Mouse (Mus musculus) layer of hippocampus, adult 11-12 months (tissue): ENCODE results near the gene Gm10663.

Experiments used
- DNase-seq: peaks from one replicate; pipeline ENCODE4 v3.0.0; 2022; ENCODE audit warnings: low spot score

Gm10663 gene

DNA sequence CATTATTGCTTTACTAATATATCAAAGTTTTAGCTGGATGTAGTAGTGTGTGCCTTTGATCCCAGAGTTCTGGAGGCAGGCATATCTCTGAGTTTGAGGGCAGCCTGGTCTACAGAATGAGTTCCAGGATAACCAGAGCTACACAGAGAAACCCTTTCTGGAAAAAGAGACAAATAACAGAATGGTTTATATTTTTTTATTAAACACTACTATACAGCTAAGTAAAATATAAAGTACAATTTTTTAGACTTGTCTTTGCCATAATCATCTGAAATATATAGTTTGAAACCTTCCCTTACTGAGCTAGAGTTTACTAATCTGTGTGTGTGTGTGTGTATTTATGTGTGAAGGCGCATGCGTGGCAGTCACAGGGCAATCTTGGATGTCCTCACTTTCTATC, at the start of gene Gm10663:
Gm10663 (plus strand) TSS at position 301 of the 400 bp plus-strand sequence.
- no peak for DNase-seq

DNA sequence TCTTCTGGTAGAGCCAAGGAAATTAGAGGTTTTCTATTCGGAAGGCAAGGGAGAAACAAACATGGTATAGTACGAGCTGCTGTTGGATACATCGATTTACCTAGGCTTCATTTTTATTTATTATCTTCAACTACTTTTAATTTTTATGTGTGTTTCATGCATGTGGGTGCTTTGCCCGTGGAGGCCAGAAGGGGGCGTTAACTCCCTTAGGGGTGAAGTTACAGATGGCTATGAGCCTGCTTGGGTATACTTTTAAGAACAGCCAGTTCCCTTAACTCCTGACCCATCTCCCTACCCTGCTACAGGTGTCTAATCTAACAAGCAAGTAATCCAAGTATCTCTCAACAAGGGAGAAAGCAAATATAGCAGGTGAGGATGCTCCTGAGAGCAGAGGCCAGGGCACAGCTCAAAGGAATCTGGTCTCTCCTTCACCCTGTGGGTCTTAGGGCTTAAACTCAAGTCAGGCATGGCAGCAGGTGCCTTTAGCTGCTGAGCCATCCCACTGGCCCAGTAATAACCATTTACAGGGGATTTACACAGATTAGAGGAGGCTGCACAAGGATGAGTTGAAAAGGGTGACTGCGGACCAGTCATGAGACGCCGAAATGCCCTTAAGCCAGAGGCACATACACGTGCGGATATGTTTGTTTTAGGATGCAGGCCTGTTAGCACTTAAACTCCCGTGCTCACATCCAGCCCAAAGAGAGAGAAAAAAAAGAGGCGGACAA, 45.7 kb upstream of the Gm10663 start:
- no peak for DNase-seq

DNA sequence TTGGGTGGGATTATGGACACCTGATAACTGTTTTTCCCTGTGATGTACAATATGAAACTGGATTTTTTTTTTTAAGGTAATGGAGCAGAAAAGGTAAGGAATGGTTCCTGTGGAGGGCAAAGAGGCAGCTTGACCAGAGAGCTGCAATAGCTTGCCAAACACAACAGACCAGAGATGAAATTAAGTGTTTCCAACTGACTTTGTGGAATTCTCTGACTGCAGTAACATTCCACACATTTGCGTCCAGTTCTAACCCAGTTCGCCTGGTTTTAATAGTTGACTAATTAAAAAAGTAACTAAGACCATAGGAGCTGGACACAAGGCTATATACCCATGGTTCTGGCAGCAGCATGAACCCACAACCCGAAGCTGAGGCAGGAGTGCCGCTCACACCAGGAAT, 45.1 kb upstream of the Gm10663 start:
- DNase-seq = no peak

DNA sequence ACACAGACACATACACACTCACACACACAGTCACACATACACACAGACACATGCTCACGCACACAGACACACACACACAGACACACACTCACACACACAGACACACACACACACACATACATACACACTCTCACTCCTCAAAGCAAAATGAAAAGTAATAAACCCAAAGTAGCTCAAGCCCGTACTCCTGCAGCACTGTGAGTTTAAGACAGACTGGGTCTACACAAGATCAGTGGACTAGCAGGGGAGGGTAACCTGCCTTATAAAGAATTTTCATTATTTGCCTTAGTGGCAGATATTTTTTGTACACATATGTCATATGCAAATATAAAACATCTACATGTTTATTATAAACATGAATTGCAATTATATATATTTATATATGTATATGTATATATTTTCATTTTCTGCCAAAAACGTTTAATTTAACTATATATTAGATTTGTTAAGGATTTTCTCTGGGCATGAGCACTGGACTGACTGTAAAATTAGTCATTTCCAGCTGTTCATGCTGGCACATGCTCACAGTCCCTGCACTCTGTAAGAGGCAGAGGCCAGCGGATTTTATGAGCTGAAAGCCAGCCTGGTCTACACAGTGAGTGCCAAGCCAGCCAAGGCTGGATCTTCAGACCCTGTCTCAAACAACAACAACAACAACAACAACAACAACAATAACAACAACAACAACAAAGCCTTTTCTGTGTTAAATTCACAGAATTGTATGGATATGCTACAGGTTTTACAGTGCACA, 43.9 kb upstream of the Gm10663 start:
- DNase-seq = no peak

DNA sequence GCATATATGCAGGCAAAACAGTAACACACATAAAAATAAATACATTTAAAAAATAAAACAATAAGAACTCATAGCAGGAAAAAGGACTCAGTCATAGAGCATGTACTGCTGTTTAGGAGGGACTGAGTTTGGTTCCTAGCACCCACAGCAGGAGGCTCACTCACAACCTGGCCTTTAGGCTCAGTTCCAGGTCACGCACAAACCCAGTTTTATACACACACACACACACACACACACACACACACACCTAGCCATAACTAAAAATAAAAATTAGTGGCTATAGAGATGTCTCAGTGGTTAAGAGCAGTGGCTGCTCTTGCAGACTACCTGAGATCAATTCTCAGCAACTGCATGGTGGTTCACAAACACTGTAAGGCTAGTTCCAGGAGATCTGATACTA, 42.7 kb upstream of the Gm10663 start:
- DNase-seq = no peak

DNA sequence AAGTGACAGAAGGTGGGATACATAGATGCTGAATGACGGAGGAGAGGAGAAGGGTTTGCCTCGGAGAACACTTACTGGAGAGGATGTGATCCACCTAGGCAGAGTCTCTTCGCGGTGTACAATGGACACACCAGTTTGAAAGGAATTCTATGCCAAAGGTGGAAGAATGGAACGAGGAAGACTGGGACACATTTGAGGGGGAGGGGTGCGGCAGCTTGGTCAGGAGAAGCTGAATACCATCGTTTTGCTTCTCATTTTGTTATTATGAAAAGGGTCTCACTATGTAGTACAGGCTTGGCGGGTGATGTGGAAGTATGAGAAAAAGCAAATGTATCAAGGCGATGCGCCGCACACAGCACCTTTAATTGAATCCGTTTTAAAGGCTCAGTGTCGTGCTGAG, 41.8 kb upstream of the Gm10663 start:
- DNase-seq = no peak

DNA sequence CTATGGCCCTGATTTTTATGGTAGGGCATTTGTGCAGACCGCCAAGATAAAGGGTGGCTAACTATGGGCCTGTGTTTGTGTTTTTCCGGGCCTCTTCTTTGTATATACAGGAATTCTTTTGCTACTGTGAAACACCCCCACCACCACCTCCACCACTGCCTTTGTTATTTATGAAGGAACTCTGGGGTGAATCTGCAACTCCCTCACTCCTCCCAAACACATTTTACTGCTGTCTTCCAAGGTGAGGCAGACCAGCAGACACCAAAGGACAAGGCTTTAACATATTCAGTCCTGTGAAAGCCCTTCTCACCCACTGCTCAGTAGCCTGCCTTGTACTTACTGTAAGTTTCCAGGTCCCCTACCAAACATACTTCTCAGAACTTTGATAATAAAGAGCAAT, 40.7 kb upstream of the Gm10663 start:
- no peak for DNase-seq

DNA sequence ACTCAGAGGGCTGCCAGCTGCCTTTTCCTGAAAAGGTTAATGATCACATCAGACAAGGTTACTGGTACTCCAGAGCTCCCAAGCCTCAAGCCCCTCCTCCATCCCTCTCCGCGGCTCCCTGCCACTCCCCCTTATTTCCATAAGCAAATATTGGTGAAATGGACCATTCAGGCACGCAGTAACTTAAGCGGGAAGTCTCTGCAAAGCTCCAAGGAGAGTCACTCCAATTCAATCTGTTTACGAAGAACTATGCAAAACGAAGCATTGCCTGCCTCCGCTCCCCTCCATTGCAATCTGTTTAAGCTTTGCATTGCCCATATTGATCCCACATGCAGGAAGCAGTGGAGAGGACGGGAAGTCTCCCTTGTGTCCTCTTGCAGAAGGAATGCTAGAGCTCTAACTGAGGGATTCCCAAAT, 37.7 kb upstream of the Gm10663 start, which contains the start of gene Apela:
Apela (minus strand) TSS at position 220 of the 417 bp plus-strand sequence.
- DNase-seq = peak; percentile 5

DNA sequence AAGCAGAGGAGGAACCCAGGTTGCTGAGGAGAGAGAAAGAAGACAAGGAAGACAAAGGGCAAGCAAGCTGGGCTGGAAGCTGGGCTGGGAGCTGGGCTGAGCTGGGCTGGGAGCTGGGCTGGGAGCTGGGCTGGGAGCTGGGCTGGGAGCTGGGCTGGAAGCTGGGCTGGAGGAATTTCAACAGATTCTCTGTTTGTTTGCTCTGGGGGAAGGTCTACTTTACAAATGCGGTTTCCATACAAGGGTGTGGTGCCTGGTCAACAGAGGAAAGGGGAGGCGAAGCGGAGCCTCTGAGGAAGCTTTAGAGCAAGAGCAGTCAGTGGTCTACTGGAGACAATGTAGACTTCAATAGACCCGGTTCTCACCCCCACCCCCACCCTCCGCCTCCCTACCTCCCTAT, 28.3 kb upstream of the Gm10663 start:
- DNase-seq = no peak

DNA sequence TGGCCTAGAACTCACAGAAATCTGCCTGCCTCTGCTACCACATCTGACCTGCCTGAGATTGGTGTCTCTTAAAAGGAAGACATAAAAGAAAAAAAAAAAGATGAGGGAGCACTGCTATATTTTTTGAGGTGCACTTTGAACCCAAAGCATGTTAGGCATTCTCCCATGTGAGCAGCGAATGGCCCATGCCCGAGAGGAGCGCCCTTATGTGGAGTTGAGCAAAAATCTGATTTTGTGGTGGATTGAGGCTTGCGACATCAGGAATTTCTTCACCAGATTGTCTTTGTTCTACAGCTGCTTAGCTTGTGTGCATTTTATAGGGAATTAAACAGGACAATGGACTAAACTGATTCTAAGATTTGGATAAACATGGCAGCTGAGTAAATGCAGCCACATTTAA, 27.6 kb upstream of the Gm10663 start:
- DNase-seq = no peak

DNA sequence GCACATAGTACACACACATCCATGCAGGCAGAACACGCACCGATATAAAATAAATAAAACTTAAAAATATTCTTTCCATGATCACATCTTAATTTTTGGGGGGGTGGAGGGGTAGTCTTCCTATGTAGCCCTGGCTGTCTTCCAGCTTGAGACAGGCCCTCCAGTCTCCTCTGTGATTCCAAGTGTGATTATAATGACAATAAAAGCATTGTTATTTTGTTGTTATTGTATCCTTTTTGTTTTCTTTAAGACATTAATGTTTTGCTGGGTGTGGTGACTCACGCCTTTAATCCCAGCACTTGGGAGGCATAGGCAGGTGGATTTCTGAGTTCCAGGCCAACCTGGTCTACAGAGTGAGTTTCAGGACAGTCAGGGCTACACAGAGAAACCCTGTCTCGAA, 27.0 kb upstream of the Gm10663 start:
- DNase-seq = no peak

DNA sequence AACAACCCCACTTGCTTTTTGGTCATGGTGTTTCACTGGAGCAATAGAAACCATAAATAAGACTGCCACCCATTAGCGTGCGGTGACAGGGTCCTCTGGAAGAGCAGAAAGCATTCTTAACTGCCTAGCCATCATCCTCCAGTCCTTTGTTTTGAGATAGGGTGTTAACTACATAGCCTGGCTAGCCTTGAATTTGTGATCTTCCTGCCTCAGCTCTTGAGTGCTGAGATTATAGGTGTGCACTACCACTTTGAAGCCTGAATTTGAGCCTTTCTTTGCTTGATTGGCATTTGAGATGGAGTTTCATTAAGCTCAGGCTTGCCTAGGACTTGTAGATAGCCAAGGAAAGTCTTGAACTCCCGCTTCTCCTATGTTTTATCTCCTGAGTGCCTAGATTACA, 21.3 kb upstream of the Gm10663 start:
- DNase-seq = no peak

DNA sequence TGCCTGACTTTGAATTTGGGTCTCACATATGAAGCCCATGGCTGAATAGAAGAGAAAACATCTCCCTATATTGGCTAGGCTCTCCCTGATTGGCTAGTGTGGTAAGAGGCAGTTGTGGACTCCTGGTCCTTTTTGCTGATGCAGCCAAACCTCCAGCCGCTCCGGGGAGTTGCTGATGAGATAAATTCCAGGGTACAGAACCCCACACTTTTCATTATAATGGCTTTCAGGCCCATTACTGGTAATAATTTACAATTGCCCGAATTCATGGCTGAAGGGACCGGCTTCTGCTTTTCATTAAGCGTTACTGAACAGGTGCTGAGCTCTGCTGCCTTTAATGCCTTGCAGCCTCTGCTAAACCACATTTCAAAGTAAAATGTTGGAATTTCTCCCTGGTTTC, 20.9 kb upstream of the Gm10663 start:
- DNase-seq = no peak

DNA sequence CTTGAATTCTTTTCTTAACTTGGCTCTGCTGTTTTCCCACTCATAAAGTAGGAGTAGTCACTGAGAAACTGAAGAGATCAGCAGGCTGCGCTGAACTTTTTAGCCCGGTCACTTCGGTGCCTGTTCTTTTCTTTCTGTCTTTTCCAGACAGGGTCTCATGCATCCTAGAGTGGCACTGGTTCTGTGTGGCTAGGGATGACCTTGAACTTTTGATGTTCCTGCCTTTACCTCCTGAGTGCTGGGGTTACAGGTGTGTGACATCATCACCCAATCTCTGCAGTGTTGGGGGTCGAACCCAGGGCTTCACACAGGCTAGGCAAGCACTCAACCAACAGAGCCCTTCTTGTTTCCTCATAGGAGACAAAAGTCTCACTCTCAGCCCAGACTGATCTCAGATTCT, 18.1 kb upstream of the Gm10663 start:
- DNase-seq = no peak

DNA sequence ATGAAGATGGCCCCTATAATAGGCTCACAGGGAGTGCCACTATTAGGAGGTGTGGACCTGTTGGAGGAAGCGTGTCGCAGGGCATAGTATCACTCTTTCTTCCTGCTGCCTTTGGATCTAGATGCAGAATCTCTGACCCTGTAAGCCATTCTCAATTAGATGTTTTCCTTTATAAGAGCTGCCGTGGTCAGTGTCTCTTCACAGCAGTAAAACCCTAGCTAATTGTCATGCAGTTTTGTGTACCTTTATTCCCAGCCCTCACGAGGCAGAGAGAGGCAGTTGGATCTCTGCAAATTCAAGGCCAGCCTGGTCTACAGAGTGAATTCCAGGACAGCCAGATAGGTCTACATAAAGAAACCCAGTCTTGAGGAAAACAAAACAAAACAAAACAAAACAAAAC, 12.6 kb upstream of the Gm10663 start:
- DNase-seq = no peak

DNA sequence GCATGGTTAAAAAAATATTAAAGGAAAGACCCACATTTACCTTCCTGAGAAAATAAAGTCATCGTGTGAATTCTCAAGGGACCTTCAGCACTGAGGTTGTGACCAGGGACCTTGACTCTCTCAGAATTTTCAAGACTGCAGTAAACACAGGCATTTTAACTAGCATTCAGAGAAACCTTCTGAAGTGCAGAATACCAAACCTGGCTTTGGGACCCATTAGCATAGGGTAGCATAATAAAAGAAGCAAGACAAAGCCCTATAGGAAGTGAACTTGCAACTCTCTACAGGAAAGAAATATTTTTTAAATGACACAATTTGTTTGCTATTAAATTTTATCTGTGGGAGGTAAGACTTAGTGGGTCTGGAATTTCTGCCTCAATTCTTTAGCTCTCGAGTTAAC, 10.8 kb upstream of the Gm10663 start:
- DNase-seq = no peak

DNA sequence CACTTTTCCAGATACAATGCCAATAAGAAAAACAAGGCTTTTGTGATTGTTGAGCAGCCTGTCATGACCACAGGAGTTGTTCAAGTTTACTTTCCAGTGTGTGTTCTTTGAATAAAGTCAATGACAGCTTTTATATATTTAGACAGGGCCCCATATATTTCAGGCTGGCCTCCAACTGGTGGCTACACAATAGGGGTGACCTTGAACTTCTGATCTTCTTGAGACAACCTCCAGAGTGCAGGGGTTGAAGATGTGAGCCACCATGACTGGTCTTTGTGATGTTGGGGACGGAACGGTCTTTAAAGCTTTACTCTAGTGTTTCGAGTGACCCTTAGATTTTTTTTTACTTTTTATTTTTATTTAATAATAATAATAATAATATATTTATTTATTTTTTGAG, 9.2 kb upstream of the Gm10663 start:
- DNase-seq = no peak

DNA sequence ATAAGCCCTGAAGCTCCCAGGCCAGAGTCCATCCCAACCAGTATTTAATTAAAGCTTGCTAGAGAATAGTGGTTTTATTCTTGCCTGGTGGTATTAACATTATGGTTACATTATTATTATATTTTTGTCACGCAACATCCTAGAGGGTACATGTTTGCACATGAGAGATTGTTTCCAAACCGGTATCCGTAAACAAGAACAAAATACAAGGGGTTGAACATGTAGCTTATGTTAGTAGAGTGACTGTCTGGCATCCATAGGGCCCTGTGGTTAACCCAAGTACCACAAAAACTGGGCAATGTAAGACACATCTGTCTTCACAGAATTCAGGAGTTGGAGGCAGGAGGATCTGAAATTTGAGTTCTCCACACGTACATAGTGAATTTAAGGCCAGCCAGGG, 7.8 kb upstream of the Gm10663 start:
- no peak for DNase-seq

DNA sequence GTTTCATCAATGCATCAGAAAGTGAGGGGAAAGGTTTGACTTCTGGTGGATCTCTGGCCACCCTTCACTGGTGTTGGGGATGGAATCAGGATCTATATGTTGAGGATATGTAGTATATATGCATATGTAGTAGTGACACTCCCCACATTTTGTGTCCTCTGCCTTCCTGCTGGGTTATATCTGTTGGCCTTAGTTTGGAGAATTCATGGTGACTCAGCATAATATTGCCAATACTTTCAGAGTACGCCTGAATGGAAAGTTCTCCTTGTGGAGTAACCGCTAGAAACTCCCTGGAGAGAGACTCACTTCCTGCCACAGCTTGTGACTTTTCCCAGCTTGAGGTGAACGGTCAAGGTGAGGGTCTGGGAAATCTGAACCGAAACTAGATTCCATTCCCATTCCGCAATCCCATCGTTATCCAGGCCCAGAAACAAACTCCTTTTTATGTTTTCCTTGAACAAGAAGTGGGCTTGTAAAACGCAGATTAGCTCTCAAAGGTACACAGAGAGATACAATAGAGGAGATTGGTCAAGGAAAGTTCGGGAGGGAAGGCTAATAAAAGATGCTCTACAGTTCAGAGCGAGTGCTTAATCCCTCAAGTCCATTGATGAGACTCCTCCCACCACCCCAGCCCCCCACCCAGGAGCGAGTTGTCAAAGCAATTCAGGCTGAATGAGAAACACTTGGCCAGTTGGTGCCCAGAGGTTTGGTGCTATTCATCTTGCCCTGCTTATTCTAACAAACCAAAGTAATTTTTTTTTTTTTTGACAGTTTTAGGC, 7.0 kb upstream of the Gm10663 start:
- no peak for DNase-seq

DNA sequence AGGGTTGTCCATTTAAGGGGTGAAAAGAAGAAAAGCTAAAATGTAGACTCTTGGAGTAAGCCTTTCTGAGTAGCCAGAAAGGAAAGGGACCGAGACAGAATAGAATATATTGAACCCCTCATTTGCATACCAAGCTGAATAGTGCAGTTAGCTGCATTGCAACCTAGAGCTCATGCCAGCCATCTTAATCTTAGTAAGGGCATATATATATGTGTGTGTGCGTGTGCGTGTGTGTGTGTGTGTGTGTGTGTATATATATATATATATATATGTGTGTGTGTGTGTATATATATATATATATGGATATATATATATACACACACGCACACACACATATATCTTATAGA, 6.4 kb upstream of the Gm10663 start:
- no peak for DNase-seq

DNA sequence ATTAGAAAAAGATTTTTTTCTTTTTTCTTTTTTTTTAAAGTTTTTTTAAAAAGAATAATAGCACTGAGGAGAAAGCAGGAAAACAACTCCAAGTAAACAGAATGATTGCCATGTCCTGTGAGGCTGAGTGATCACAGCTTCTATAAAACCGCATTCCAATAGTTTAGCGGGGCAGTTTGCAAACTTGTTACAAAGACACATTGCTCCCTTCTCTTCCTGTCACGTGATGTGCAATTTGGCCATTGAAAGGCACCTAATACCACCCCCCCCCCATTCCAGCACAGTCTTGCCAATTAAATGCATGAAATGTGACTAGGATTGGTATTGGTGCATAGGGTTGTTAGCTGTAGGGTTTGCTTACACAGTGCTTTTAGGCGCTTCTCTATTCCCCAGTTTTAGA, 3.8 kb upstream of the Gm10663 start:
- DNase-seq = no peak

DNA sequence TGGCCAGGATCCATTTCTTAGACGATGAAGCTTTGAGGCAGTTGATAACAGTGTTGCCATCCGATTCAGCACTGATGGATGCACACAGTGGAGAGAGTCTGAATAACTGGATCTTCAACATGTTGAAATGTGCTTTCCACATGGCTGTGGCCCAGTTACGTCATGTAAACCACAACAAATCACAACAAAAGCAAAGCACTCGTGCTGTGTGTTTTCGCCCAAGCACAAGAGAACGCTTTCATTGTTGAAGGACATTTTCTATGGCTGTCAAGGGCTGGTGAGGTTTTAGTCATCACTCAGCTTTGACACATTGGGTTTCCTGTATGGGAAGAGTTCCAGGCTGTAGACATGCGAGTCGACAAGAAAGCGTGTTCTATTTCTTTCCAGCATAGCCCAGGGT, 5.9 kb downstream of the Gm10663 start:
- no peak for DNase-seq

DNA sequence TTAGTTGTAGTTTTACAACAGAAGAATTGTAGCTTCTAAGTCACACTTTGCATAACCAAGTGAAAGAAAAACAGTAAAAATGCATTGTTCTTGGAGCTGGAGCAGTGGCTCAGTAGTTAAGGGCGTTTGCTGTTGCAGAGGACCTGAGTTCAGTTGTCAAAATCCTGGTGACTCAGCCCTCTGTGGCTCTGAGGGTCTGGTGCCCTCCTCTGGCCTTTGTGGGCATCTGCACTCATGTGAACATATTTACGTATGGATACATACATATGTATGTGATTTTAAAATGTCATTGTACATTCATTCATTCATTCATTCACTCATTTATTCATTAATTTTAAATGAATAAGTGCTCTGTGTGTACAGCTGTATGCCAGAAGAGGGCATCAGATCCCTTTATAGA, 10.8 kb downstream of the Gm10663 start:
- no peak for DNase-seq
